8 mouse cellular contexts compared by ENCODE assay signal in the genomic region with DNA sequence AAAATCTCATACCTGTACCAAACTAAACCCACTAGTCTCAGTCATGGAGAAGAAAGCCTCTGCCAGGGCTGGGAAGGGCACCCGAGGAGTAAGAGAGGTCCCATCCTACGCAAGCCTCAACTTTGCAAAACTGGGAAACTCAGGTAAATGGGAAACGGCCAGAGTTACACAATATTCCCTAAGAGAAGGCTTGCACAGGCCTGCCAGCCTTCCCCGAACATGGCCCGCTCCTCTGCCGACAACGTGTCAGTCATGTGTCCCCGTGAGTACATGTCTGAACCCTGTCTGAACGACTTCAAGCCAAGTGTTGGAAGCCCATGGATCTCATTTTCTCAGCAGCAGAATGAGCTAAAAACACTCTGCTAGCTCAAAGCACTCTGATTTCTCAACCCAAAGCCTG. TPM values are rescaled to one million over a fixed set of nuclear protein-coding genes. Genes with fewer than 3 reads are reported as not detected.
DNase-seq lines count a peak whose midpoint lies in the region; ATAC-seq and TF ChIP-seq lines count a peak whose summit lies in the region.

No protein-coding gene starts in this region.

- no peak overlapping the region for H3K4me3 ChIP-seq in liver, adult 2 months (ENCODE audit: insufficient read depth, low read depth, low read length)
- no peak overlapping the region for H3K4me3 ChIP-seq in liver, embryonic 12.5 days
- peak overlapping the region; percentile 98 for H3K4me3 ChIP-seq in neural tube, embryonic 15.5 days (replicated peaks)

- no peaks in the 10 kb centered on the region for H3K27me3 ChIP-seq in liver, adult 2 months (ENCODE audit: control insufficient read depth, insufficient read depth, low read length)
- H3K27me3 ChIP-seq in liver, embryonic 12.5 days (replicated peaks), result peaks cover 5% of the 10 kb centered on the region; the same call in 1 of the 2 replicates
- H3K27me3 ChIP-seq in neural tube, embryonic 15.5 days (replicated peaks), result no peaks in the 10 kb centered on the region

- peaks cover 6% of the 10 kb centered on the region for H3K4me1 ChIP-seq in liver, adult 2 months (ENCODE audit: control insufficient read depth, insufficient read depth, low read length)
- peaks cover 42% of the 10 kb centered on the region for H3K4me1 ChIP-seq in liver, embryonic 12.5 days
- peaks cover 36% of the 10 kb centered on the region for H3K4me1 ChIP-seq in neural tube, embryonic 15.5 days

- peaks cover 23% of the 10 kb centered on the region for H3K36me3 ChIP-seq in liver, adult 2 months (ENCODE audit: control insufficient read depth, insufficient read depth, low read length)
- peaks cover 41% of the 10 kb centered on the region for H3K36me3 ChIP-seq in liver, embryonic 12.5 days
- peaks cover 30% of the 10 kb centered on the region for H3K36me3 ChIP-seq in neural tube, embryonic 15.5 days

- peak overlapping the region; percentile 40; the same call in 1 of the 2 replicates for H3K9ac ChIP-seq in liver, adult 2 months (ENCODE audit: low read depth, low read length)
- no peak overlapping the region for H3K9ac ChIP-seq in liver, embryonic 12.5 days
- peak overlapping the region; percentile 99; the same call in 1 of the 2 replicates for H3K9ac ChIP-seq in neural tube, embryonic 15.5 days (replicated peaks)

- TF ChIP-seq POLR2A in liver, adult 2 months (IDR thresholded peaks at IDR 0.05; ENCODE audit: extremely low read depth, insufficient read depth, low read length), result no peak

- H3K27ac ChIP-seq in liver, adult 2 months (replicated peaks; ENCODE audit: insufficient read depth, low read depth, low read length), result peak overlapping the region; percentile 80
- H3K27ac ChIP-seq in liver, embryonic 12.5 days, result no peak overlapping the region
- no peak overlapping the region for H3K27ac ChIP-seq in neural tube, embryonic 15.5 days (replicated peaks)

- no peak for ATAC-seq in liver, embryonic 12.5 days
- ATAC-seq in neural tube, embryonic 15.5 days (ENCODE audit: low FRiP score), result no peak

- H3K79me2 ChIP-seq in liver, adult 2 months (ENCODE audit: control insufficient read depth, insufficient read depth, low read length), result peaks cover 13% of the 10 kb centered on the region; the same call in 1 of the 2 replicates

- TF ChIP-seq CTCF in liver, adult 2 months (IDR thresholded peaks at IDR 0.05; ENCODE audit: low read depth, low read length), result no peak

- H3K4me2 ChIP-seq in liver, embryonic 12.5 days, result peak overlapping the region; percentile 88
- H3K4me2 ChIP-seq in neural tube, embryonic 15.5 days, result peak overlapping the region; percentile 82

- DNase-seq in adrenal gland, postnatal 10 days, result peak; percentile 15
- DNase-seq in adrenal gland, adult 18-20 months (ENCODE audit: low spot score in 2 of 2), result no peak
- DNase-seq in liver, adult 2 months (ENCODE audit: extremely low read depth, low read depth, low spot score), result peak; percentile 82
- no peak for DNase-seq in liver
- no peak for DNase-seq in spleen, postnatal 36 days (ENCODE audit: low spot score in 2 of 2)
- DNase-seq in cerebellum, adult 8-10 months, result no peak

- 31% methylated on average over 9 of the region's 9 CpGs for WGBS in liver, adult 2 months
- WGBS in liver, embryonic 12.5 days (ENCODE audit: insufficient replicate concordance), result 82% methylated on average over 9 of the region's 9 CpGs
- 91% methylated on average over 9 of the region's 9 CpGs for WGBS in neural tube, embryonic 15.5 days

- H3K9me3 ChIP-seq in liver, embryonic 12.5 days (replicated peaks), result no peaks in the 10 kb centered on the region
- H3K9me3 ChIP-seq in neural tube, embryonic 15.5 days (replicated peaks), result no peaks in the 10 kb centered on the region

RNA-seq across cellular contexts. Expression of gene Pcyox1, which starts 1.9 kb away (rescaled TPM):
- 100 to 1,000 TPM; 149 to 167 TPM for total RNA-seq in adrenal gland, postnatal 10 days (2021)
- 100 to 1,000 TPM; 114 to 221 TPM for total RNA-seq in adrenal gland, adult 18-20 months (2021)
- total RNA-seq in liver, adult 2 months (2014; rRNA removed), result 96.5 and 102 TPM in 2 replicates
- polyA plus RNA-seq in liver, adult 2 months (2012; rRNA removed), result 60.4 and 74.6 TPM in 2 replicates
- 41.5 and 45.9 TPM in 2 replicates for polyA plus RNA-seq in liver, embryonic 12.5 days (2016; fragmentation: Nextera tagmentation; extraction: Ambion mirVana)
- polyA plus RNA-seq in neural tube, embryonic 15.5 days (2015; fragmentation: Nextera tagmentation; extraction: Ambion mirVana), result 79.8 and 89.6 TPM in 2 replicates

RNA-seq across cellular contexts. Expression of gene Tia1, which starts 9.0 kb away (rescaled TPM):
- total RNA-seq in adrenal gland, postnatal 10 days (2021), result 10 to 100 TPM; 43.8 to 86.4 TPM
- 10 to 100 TPM; 40.3 to 56.3 TPM for total RNA-seq in adrenal gland, adult 18-20 months (2021)
- total RNA-seq in liver, adult 2 months (2014; rRNA removed), result 10.9 and 13.6 TPM in 2 replicates
- 2.7 and 4.0 TPM in 2 replicates for polyA plus RNA-seq in liver, adult 2 months (2012; rRNA removed)
- 45.2 and 46.2 TPM in 2 replicates for polyA plus RNA-seq in liver, embryonic 12.5 days (2016; fragmentation: Nextera tagmentation; extraction: Ambion mirVana)
- polyA plus RNA-seq in neural tube, embryonic 15.5 days (2015; fragmentation: Nextera tagmentation; extraction: Ambion mirVana), result 275 and 303 TPM in 2 replicates

RNA-seq across cellular contexts. Expression of gene Snrpg, which starts 23.9 kb away (rescaled TPM):
- total RNA-seq in adrenal gland, postnatal 10 days (2021), result 100 to 1,000 TPM; 222 to 235 TPM
- total RNA-seq in adrenal gland, adult 18-20 months (2021), result 100 to 1,000 TPM; 115 to 384 TPM
- 12.6 and 18.5 TPM in 2 replicates for total RNA-seq in liver, adult 2 months (2014; rRNA removed)
- polyA plus RNA-seq in liver, adult 2 months (2012; rRNA removed), result 25.9 and 37.9 TPM in 2 replicates
- polyA plus RNA-seq in liver, embryonic 12.5 days (2016; fragmentation: Nextera tagmentation; extraction: Ambion mirVana), result 493 and 510 TPM in 2 replicates
- polyA plus RNA-seq in neural tube, embryonic 15.5 days (2015; fragmentation: Nextera tagmentation; extraction: Ambion mirVana), result 344 and 348 TPM in 2 replicates

RNA-seq across cellular contexts. Expression of gene Fam136a, which starts 29.6 kb away (rescaled TPM):
- 10 to 100 TPM; 75.1 to 80.4 TPM for total RNA-seq in adrenal gland, postnatal 10 days (2021)
- total RNA-seq in adrenal gland, adult 18-20 months (2021), result 10 to 100 TPM; 51.0 to 78.9 TPM
- 77.9 and 83.2 TPM in 2 replicates for total RNA-seq in liver, adult 2 months (2014; rRNA removed)
- polyA plus RNA-seq in liver, adult 2 months (2012; rRNA removed), result 40.1 and 41.8 TPM in 2 replicates
- 104 and 111 TPM in 2 replicates for polyA plus RNA-seq in liver, embryonic 12.5 days (2016; fragmentation: Nextera tagmentation; extraction: Ambion mirVana)
- 112 and 116 TPM in 2 replicates for polyA plus RNA-seq in neural tube, embryonic 15.5 days (2015; fragmentation: Nextera tagmentation; extraction: Ambion mirVana)

RNA-seq across cellular contexts. Expression of gene Gm44790, which starts 31.4 kb away (rescaled TPM):
- total RNA-seq in adrenal gland, postnatal 10 days (2021), result under 1 TPM in 1 of 2 experiments, not detected in 1; 0.85 TPM
- 1 to 10 TPM in 1 of 2 experiments, not detected in 1; 2.7 TPM for total RNA-seq in adrenal gland, adult 18-20 months (2021)
- total RNA-seq in liver, adult 2 months (2014; rRNA removed), result 0.83 TPM in 1 of 2 replicates, not detected in the other
- 1.5 and 4.0 TPM in 2 replicates for polyA plus RNA-seq in liver, adult 2 months (2012; rRNA removed)
- polyA plus RNA-seq in liver, embryonic 12.5 days (2016; fragmentation: Nextera tagmentation; extraction: Ambion mirVana), result not detected in 2 replicates
- polyA plus RNA-seq in neural tube, embryonic 15.5 days (2015; fragmentation: Nextera tagmentation; extraction: Ambion mirVana), result not detected in 2 replicates

Comparison
In these comparisons a context has a peak if more than half of its experiments do, and no peak if none do; other contexts are left out.
1. DNase-seq: peak in adrenal gland, postnatal 10 days (single experiment) and liver, adult 2 months (single experiment); none in adrenal gland, adult 18-20 months (0 of 2), liver (single experiment), spleen, postnatal 36 days (0 of 2) and cerebellum, adult 8-10 months (single experiment).